Mouse (Mus musculus): ENCODE results near the gene Tmem132a. TPM values are rescaled to one million over a fixed set of nuclear protein-coding genes. Genes with fewer than 3 reads are reported as not detected.
A peak's percentile ranks its signal among the peaks of the same experiment; 100 is the strongest.

The Tmem132a gene
- total RNA-seq, 2 experiments from 2014 or later, result 12.9 to 17.3 TPM

- DNase-seq, result peak; percentile 61
- intact Hi-C loops (cut with DNase I; ENCODE audit: low total_unique reads), result no loop called here
These were observed 11.3 kb upstream of the Tmem132a start for GRCm38 (mm10) chr19:10880975-10881425.

- intact Hi-C loops (cut with DNase I; ENCODE audit: low total_unique reads), result no loop called here
- DNase-seq, result peak; percentile 67
These were observed 10.6 kb upstream of the Tmem132a start for GRCm38 (mm10) chr19:10880085-10880974.

GRCm38 (mm10) chr19:10878201-10878837 is 8.6 kb upstream of the Tmem132a start:
- DNase-seq, result no peak
- intact Hi-C loops (cut with DNase I; ENCODE audit: low total_unique reads), result no loop called here

- DNase-seq, result no peak
- intact Hi-C loops (cut with DNase I; ENCODE audit: low total_unique reads), result loop anchor here (5.0 kb wide), 1 partner anchor 159 kb away; no protein-coding TSS in a partner anchor
These were observed 1.7 kb upstream of the Tmem132a start for GRCm38 (mm10) chr19:10871328-10871961.

- DNase-seq, result no peak
- intact Hi-C loops (cut with DNase I; ENCODE audit: low total_unique reads), result loop anchor here (5.0 kb wide), 1 partner anchor 158 kb away; no protein-coding TSS in a partner anchor
These were observed 936 bp upstream of the Tmem132a start for GRCm38 (mm10) chr19:10870676-10871075.

GRCm38 (mm10) chr19:10869241-10869885 is 377 bp downstream of the Tmem132a start:
- peak; percentile 81 for DNase-seq
- intact Hi-C loops (cut with DNase I; ENCODE audit: low total_unique reads), result no loop called here

GRCm38 (mm10) chr19:10868623-10869141 is 1.1 kb downstream of the Tmem132a start:
- DNase-seq, result no peak
- intact Hi-C loops (cut with DNase I; ENCODE audit: low total_unique reads), result no loop called here

GRCm38 (mm10) chr19:10867946-10868622 is 1.7 kb downstream of the Tmem132a start:
- intact Hi-C loops (cut with DNase I; ENCODE audit: low total_unique reads), result no loop called here

GRCm38 (mm10) chr19:10866351-10866750 is 3.4 kb downstream of the Tmem132a start:
- intact Hi-C loops (cut with DNase I; ENCODE audit: low total_unique reads), result no loop called here
- DNase-seq, result no peak

More at GRCm38 (mm10) chr19:10867946-10868622, 1.7 kb downstream of the Tmem132a start:
- no peak for DNase-seq

GRCm38 (mm10) chr19:10860072-10860497 is 9.7 kb downstream of the Tmem132a start:
- DNase-seq, result no peak
- intact Hi-C loops (cut with DNase I; ENCODE audit: low total_unique reads), result no loop called here

GRCm38 (mm10) chr19:10856520-10856919 is 13.2 kb downstream of the Tmem132a start:
- intact Hi-C loops (cut with DNase I; ENCODE audit: low total_unique reads), result no loop called here
- DNase-seq, result no peak

- no peak for DNase-seq
- intact Hi-C loops (cut with DNase I; ENCODE audit: low total_unique reads), result no loop called here
These were observed 14.3 kb downstream of the Tmem132a start for GRCm38 (mm10) chr19:10855422-10855821.

- intact Hi-C loops (cut with DNase I; ENCODE audit: low total_unique reads), result no loop called here
- no peak for DNase-seq
These were observed 22.2 kb downstream of the Tmem132a start for GRCm38 (mm10) chr19:10847311-10848087.

GRCm38 (mm10) chr19:10846150-10846549 is 23.6 kb downstream of the Tmem132a start:
- intact Hi-C loops (cut with DNase I; ENCODE audit: low total_unique reads), result no loop called here
- DNase-seq, result no peak

- intact Hi-C loops (cut with DNase I; ENCODE audit: low total_unique reads), result no loop called here
- DNase-seq, result no peak
These were observed 24.3 kb downstream of the Tmem132a start for GRCm38 (mm10) chr19:10845454-10845853.

- no peak for DNase-seq
- intact Hi-C loops (cut with DNase I; ENCODE audit: low total_unique reads), result no loop called here
These were observed 25.5 kb downstream of the Tmem132a start for GRCm38 (mm10) chr19:10844206-10844605.

- intact Hi-C loops (cut with DNase I; ENCODE audit: low total_unique reads), result no loop called here
- DNase-seq, result no peak
These were observed 26.8 kb downstream of the Tmem132a start for GRCm38 (mm10) chr19:10842914-10843313.

All from gastrocnemius, postnatal 14 days (tissue).